Mouse (Mus musculus): ENCODE data around the gene Tor1aip1.

DNA sequence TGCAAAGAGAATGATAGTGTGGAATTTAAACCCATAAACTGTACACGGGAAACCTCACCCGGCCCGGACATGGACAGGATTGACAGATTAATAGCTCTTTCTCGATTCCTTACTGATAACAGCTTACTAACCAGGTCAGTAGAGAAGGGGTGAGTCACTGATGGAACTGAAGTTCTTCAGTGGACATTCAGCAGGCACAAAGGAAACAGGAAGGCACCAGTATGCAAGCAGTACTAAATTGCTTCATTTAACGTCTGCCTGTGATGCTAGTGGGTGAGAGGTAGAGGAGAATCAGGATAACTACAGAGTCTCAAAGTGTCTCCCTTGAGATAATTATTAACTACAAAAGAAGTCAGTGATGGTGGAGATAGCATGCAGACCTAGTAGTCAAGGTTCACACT lies 7.9 kb upstream of the Tor1aip1 start:
- no peak for TF ChIP-seq FLI1 (IDR thresholded peaks at IDR 0.05; ENCODE audit: low read length)
- no peak for TF ChIP-seq GATA1 (IDR thresholded peaks at IDR 0.05; ENCODE audit: borderline replicate concordance, low read length)

All from megakaryocyte, embryonic 14.5 days (primary cell).